Mouse (Mus musculus): ENCODE measurements around the gene Cmtm7.

DNA sequence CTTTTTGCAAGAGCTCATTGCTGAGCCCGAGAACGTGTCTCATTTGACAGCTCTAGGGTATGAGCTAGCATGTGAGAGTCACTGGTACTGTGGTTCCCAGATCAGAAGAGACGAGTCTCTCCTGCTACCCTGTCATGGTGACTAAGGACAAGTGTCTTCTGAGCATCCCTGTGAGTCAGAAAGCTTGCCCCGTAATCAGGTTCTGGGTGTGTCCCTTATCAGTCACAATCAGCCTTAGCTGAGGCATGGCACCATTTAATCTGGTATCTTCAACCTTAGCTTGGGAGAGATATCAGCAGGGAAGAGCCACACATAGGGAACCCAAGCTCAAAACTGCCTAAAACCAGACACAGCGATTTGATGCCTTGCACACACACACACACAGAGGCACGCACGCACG is 7.0 kb upstream of the Cmtm7 start:
- TF ChIP-seq GATA1 (IDR thresholded peaks at IDR 0.05; ENCODE audit: low read length) = no peak
- TF ChIP-seq TAL1 (IDR thresholded peaks at IDR 0.05; ENCODE audit: low read length) = no peak
